In the genomic region with DNA sequence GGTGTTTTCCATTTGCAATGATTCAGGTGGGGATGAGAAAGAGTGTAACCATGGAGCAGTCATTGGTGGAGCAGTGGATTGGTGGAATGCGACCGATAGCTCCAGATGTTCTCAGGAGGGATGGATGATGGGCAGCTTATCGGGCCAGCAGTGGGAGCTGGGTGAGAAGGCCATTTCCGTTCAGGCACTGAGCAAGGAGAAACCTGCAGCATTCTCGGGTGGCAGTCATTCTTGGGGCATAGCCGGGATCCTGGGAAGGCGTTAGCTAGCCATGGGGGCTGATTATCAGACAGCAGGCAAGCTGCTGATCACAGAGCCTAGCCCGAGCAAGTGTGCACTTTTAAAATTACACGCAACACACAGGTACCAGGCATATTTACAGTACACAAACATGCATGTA, we compare ENCODE assay signal across 14 mouse cellular contexts. TPM values are rescaled to one million over a fixed set of nuclear protein-coding genes. Genes with fewer than 3 reads are reported as not detected.
"Had no signal": no experiment of that assay in that cellular context is flagged by ENCODE, and none has a peak within 500 bp of the region (broad histone marks: within the 10 kb centered on the region; RNA-seq: fewer than 3 reads in every experiment).

No protein-coding gene starts in this region.

- H3K36me3 ChIP-seq: limb, embryonic 12.5 days; limb, embryonic 15.5 days had no signal

- DNase-seq: kidney, postnatal 14 days; kidney, postnatal 4 days; left cerebral cortex, postnatal 4 days; liver, postnatal 0 days; lung, embryonic 14.5 days; midbrain, embryonic 14.5 days; thymus, adult 2 months; thymus, postnatal 25 days had no signal

- H3K9ac ChIP-seq: limb, embryonic 12.5 days; limb, embryonic 15.5 days; liver, embryonic 14.5 days; liver, postnatal 0 days; lung, embryonic 14.5 days had no signal

- H3K4me2 ChIP-seq: limb, embryonic 12.5 days; limb, embryonic 15.5 days; liver, embryonic 11.5 days; lung, embryonic 14.5 days had no signal

- H3K9me3 ChIP-seq: limb, embryonic 12.5 days; limb, embryonic 15.5 days had no signal

- H3K4me3 ChIP-seq: limb, embryonic 12.5 days; limb, embryonic 15.5 days had no signal

- ATAC-seq: liver, postnatal 0 days; lung, postnatal 0 days had no signal

- H3K27me3 ChIP-seq: limb, embryonic 12.5 days; limb, embryonic 15.5 days had no signal

- H3K4me1 ChIP-seq: limb, embryonic 12.5 days; limb, embryonic 15.5 days had no signal

- H3K27ac ChIP-seq: limb, embryonic 12.5 days; limb, embryonic 15.5 days; liver, embryonic 14.5 days; macrophage had no signal

RNA-seq across cellular contexts. Expression of gene Fam184a, which starts 46.4 kb away (rescaled TPM):
- polyA plus RNA-seq: macrophage had no signal
